Mouse (Mus musculus) kidney, postnatal 0 days (tissue): ENCODE results near the gene Dnm1l. TPM values are rescaled to one million over a fixed set of nuclear protein-coding genes. Genes with fewer than 3 reads are reported as not detected.

Experiments used
- ATAC-seq: fragments of 200-750 bp; cut with Nextera tagmentation; replicated peaks from 2 replicates; pipeline ENCODE4 v1.8.0; 2017; ENCODE audit warnings: low read depth, moderate number of reproducible peaks, moderate TSS enrichment, moderate library complexity; ENCODE audit not compliant: low FRiP score
- DNase-seq: peaks from one replicate; pipeline ENCODE4 v3.0.0-alpha.2; 2016; ENCODE audit warnings: low spot score
- H3K27ac ChIP-seq: fragments of 300-500 bp; sonication (generic); 2 replicates; pipeline ENCODE4 v1.5.1; 2014; ENCODE audit warnings: mild to moderate bottlenecking
- H3K27me3 ChIP-seq: fragments of 300-500 bp; sonication (generic); 2 replicates; pipeline ENCODE4 v1.6.1; 2014; ENCODE audit warnings: low read length, mixed read lengths; ENCODE audit not compliant: insufficient read depth
- H3K36me3 ChIP-seq: fragments of 300-500 bp; sonication (generic); 2 replicates; pipeline ENCODE4 v1.6.1; 2014; ENCODE audit warnings: low read length, mixed read lengths; ENCODE audit not compliant: insufficient read depth
- H3K4me1 ChIP-seq: fragments of 300-500 bp; sonication (generic); replicated peaks from 2 replicates; pipeline ENCODE4 v1.6.1; 2014; ENCODE audit warnings: antibody characterized with exemption, low read length, mixed read lengths; ENCODE audit not compliant: insufficient read depth
- H3K4me2 ChIP-seq: fragments of 300-500 bp; sonication (generic); 2 replicates; pipeline ENCODE4 v1.6.1; 2014; ENCODE audit warnings: mild to moderate bottlenecking, low read length, moderate library complexity, mixed read lengths
- H3K4me3 ChIP-seq: fragments of 300-500 bp; sonication (generic); replicated peaks from 2 replicates; pipeline ENCODE4 v1.5.1; 2014; ENCODE audit warnings: low read depth, low read length
- H3K9ac ChIP-seq: fragments of 300-500 bp; sonication (generic); 2 replicates; pipeline ENCODE4 v1.6.1; 2014; ENCODE audit warnings: low read depth, low read length
- H3K9me3 ChIP-seq: fragments of 300-500 bp; sonication (generic); replicated peaks from 2 replicates; pipeline ENCODE4 v1.6.1; 2016; ENCODE audit warnings: low read length, inconsistent platforms, mixed read lengths
- CTCF ChIP-seq: IDR thresholded peaks from 2 replicates; pipeline ENCODE4 v1.5.1; 2016; ENCODE audit warnings: antibody characterized with exemption, low read depth, mild to moderate bottlenecking, moderate library complexity
- WGBS: fragments of 180-500 bp; shearing (Covaris S2); extraction: QIAGEN DNeasy Blood & Tissue Kit; methylation state at CpG from one replicate; pipeline ENCODE4 v1.1.7; 2014; 5-methylcytosine and 5-hydroxymethylcytosine counted together
- polyA plus RNA-seq: library from polyadenylated mRNA; unstranded; fragments of >200 nt; fragmentation: Nextera tagmentation; extraction: Ambion mirVana; gene quantifications from 2 replicates; pipeline ENCODE4 v1.2.1, GENCODE M21; 2015

The Dnm1l gene
- polyA plus RNA-seq, 1 experiment from 2014 or later = 42.6 TPM

DNA sequence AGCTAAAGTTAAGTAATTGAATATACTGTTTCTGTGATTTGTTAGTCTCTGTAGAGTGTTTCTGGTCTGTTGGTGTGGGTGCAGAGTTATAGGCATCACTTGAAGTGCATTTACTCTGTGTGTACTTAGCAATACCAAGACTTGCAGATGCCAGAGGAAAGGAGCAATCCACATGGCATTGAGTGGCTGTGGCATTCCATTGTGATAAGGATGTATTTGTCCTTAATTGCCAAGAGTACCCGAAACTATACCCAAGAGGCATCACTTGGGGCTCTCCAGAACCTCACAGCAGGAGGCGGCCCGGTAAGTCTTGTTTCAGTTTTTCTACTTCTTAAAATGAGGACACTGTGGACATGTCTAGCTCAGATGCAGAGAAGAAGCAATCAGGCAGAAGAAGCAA is 96.3 kb downstream of the Dnm1l start:
- Histone ChIP-seq H3K27ac (no peak overlapping the region), H3K4me3 (no peak overlapping the region), H3K9me3 (no peaks in the 10 kb centered on the region), H3K4me1 (no peaks in the 10 kb centered on the region), H3K36me3 (no peaks in the 10 kb centered on the region), H3K9ac (no peak overlapping the region), H3K4me2 (no peak overlapping the region), H3K27me3 (no peaks in the 10 kb centered on the region)
- no peak for ATAC-seq
- DNase-seq = no peak
- 89% methylated on average over 3 of the region's 3 CpGs for WGBS
- no peak for TF ChIP-seq CTCF

Other genes starting within 250 kb of the Dnm1l start
- 14.0 and 14.6 TPM in 2 replicates for gene Pkp2, start 145.6 kb downstream of the Dnm1l start, polyA plus RNA-seq
- 37.0 and 40.2 TPM in 2 replicates for gene Yars2, start 56.0 kb downstream of the Dnm1l start, polyA plus RNA-seq
- 8.8 and 9.3 TPM in 2 replicates for gene Fgd4, start 241.6 kb upstream of the Dnm1l start, polyA plus RNA-seq